Mouse (Mus musculus) forebrain, embryonic 10.5 days (tissue): ENCODE data around the gene Lrrc75a. TPM values are rescaled to one million over a fixed set of nuclear protein-coding genes. Genes with fewer than 3 reads are reported as not detected.

Source experiments
- DNase-seq: peaks from one replicate; pipeline ENCODE4 v3.0.0-alpha.2; 2017; ENCODE audit warnings: low spot score; ENCODE audit errors: extremely low spot score
- H3K27ac ChIP-seq: fragments of 300-500 bp; sonication (generic); 2 replicates; pipeline ENCODE4 v1.5.1; 2016; ENCODE audit warnings: mild to moderate bottlenecking
- H3K27me3 ChIP-seq: fragments of 300-500 bp; sonication (generic); 2 replicates; pipeline ENCODE4 v1.6.1; 2016; ENCODE audit warnings: mild to moderate bottlenecking; ENCODE audit not compliant: poor library complexity, severe bottlenecking
- H3K36me3 ChIP-seq: fragments of 300-500 bp; sonication (generic); replicated peaks from 2 replicates; pipeline ENCODE4 v1.6.1; 2016; ENCODE audit warnings: mild to moderate bottlenecking, moderate library complexity
- H3K4me1 ChIP-seq: fragments of 300-500 bp; sonication (generic); 2 replicates; pipeline ENCODE4 v1.6.1; 2016
- H3K4me3 ChIP-seq: fragments of 300-500 bp; sonication (generic); 2 replicates; pipeline ENCODE4 v1.5.1; 2016; ENCODE audit warnings: mild to moderate bottlenecking, moderate library complexity
- H3K9me3 ChIP-seq: fragments of 300-500 bp; sonication (generic); 2 replicates; pipeline ENCODE4 v1.6.1; 2016; ENCODE audit warnings: mild to moderate bottlenecking, moderate library complexity
- WGBS: fragments of 180-500 bp; shearing (Covaris S2); methylation state at CpG from one replicate; pipeline ENCODE4 v1.1.7; 2016; 5-methylcytosine and 5-hydroxymethylcytosine counted together
- polyA plus RNA-seq: library from polyadenylated mRNA; unstranded; fragments of >200 nt; fragmentation: Nextera tagmentation; extraction: Ambion mirVana; gene quantifications from 2 replicates; pipeline ENCODE4 v1.2.1, GENCODE M21; 2016

Lrrc75a gene
- polyA plus RNA-seq, 1 experiment from 2014 or later = 9.1 TPM

GRCm38 (mm10) chr11:62607170-62607951, 41.0 kb downstream of the Lrrc75a start:
- Histone ChIP-seq H3K9me3 (no peaks in the 10 kb centered on the region), H3K36me3 (peaks cover 82% of the 10 kb centered on the region), H3K27ac (no peak overlapping the region), H3K27me3 (no peaks in the 10 kb centered on the region), H3K4me1 (peaks cover 29% of the 10 kb centered on the region), H3K4me3 (no peak overlapping the region)
- DNase-seq = no peak
- WGBS = 77% methylated on average over 10 of the region's 10 CpGs

DNA sequence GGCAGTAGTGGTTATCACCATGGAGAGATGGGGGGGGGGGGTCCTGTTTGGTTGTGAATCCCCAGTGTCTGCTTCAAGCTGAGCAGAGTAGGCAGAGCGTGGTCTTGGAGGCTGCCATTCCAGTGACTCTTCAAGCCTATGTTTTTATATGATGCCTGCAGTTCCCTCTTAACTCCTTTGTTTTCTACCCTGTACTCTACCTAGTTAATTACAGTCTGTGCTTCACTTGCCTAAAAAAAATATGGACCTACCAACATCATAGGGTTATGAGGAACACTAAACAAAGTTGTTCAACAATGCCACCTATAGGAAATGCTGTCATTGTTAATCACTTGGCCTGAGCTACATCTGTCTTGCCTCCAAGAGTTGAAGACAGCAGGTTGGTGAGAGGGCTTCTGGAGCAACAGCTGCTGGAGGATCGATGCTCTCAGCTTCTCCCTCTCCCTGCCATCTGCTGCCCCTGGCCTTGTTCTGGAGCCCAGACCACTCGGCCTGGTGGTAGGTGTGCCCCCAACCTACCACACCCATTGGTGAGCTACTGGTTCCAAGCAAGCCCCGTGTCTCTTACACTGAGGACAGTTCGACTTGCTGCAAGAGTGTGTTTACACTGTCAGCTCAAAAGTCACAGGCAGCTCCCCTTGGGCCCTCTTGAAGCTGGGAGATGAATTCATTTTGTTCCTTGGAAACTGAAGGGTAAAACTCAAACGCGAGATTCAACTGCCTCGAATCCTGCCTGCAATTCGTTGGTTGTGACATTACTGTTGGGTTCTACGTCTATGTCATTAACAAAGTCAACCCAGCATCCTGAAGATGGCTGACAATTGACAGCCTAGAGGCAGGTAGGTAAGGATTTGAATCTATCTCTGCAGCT, 41.8 kb downstream of the Lrrc75a start:
- Histone ChIP-seq H3K9me3 (no peaks in the 10 kb centered on the region), H3K27ac (peak overlapping the region; percentile 99; the same call in 1 of the 2 replicates), H3K4me1 (peaks cover 32% of the 10 kb centered on the region), H3K36me3 (peaks cover 77% of the 10 kb centered on the region), H3K27me3 (no peaks in the 10 kb centered on the region), H3K4me3 (peak overlapping the region; percentile 91)
- WGBS = 78% methylated on average over 10 of the region's 10 CpGs
- DNase-seq = peak; percentile 35

GRCm38 (mm10) chr11:62605619-62606298, 42.6 kb downstream of the Lrrc75a start:
- peaks cover 77% of the 10 kb centered on the region for H3K36me3 ChIP-seq
- H3K9me3 ChIP-seq = no peaks in the 10 kb centered on the region
- H3K27ac ChIP-seq = peak overlapping the region; percentile 99
- peaks cover 32% of the 10 kb centered on the region for H3K4me1 ChIP-seq
- peak; percentile 44 for DNase-seq
- H3K4me3 ChIP-seq = peak overlapping the region; percentile 91
- WGBS = 49% methylated on average over 10 of the region's 10 CpGs
- H3K27me3 ChIP-seq = no peaks in the 10 kb centered on the region

DNA sequence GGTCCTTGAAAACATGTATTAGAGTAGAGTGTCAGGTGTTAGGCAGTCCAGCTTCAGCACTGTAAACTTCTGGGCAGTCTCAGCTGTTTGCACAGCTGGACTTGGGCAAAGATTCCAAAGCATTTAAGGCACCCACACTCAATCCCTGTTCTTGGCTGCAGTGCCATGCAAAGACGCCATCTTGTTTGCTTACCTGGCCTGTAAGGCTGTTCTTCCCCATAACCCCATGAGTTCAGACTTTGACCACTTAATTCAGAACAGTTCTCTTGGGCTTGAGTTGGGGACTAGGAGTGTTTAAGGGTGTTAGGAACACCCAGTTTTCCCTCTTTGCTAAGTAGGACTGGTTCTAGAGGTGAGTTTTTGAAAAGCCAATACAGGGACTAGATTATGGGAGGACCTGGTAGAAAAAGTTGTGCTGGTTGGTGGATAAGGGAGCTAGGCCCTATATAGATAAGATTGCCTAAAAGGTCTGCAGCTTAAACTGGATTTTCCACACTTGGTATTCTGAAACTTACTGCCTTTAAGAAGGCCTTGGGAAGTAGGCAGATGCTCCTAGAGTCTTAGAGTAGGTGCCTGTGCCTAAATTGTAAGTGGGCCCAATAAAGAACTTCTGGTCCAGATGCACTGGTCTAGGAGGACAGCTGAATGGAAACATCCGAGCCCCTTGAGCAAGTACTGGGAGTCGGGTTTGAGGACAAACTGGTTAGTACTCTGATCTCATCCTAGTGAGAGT, 43.3 kb downstream of the Lrrc75a start:
- Histone ChIP-seq H3K27me3 (no peaks in the 10 kb centered on the region), H3K4me3 (peak overlapping the region; percentile 91), H3K4me1 (peaks cover 32% of the 10 kb centered on the region), H3K27ac (peak overlapping the region; percentile 99), H3K9me3 (no peaks in the 10 kb centered on the region), H3K36me3 (peaks cover 70% of the 10 kb centered on the region)
- no peak for DNase-seq
- 26% methylated on average over 3 of the region's 3 CpGs for WGBS

- Histone ChIP-seq H3K36me3 (peaks cover 63% of the 10 kb centered on the region), H3K4me1 (peaks cover 32% of the 10 kb centered on the region), H3K27ac (peak overlapping the region; percentile 99), H3K4me3 (peak overlapping the region; percentile 91), H3K27me3 (no peaks in the 10 kb centered on the region), H3K9me3 (no peaks in the 10 kb centered on the region)
- WGBS = 22% methylated on average over 5 of the region's 5 CpGs
- no peak for DNase-seq
These were observed 44.1 kb downstream of the Lrrc75a start for GRCm38 (mm10) chr11:62604123-62604706.

DNA sequence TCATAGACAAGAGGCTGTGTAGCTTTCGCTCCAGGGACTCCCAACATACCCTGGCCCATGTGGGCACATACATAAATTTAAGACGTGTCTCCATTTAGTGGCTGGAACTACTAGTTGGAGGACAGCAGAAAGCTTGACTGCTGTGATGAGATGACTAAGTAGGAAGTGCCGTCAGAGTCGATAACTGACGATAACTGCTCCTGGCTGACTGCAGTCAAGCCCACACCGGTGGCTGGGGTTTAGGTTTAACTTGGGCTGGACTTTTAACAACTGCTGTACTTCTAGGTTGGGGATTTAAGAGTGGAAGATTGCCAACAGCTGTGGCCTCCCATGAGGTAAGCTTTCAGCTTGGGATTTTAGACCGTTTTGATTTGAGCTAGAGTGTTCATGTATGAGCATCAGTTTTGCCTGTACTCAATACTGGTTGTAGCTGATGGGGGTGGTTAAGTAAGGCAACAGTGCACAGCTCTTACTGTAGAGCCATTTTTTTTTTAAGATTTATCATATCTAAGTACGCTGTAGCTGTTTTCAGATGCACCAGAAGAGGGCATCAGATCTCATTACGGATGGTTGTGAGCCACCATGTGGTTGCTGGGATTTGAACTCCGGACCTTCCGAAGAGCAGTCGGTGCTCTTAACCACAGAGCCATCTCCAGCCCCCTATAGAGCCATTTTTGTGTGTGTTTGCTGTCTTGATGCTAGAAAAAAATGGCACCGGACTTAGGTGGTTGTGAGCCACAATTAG, 44.8 kb downstream of the Lrrc75a start:
- Histone ChIP-seq H3K27me3 (no peaks in the 10 kb centered on the region), H3K4me3 (peak overlapping the region; percentile 91), H3K27ac (peak overlapping the region; percentile 99), H3K9me3 (no peaks in the 10 kb centered on the region), H3K4me1 (peaks cover 32% of the 10 kb centered on the region), H3K36me3 (peaks cover 56% of the 10 kb centered on the region)
- WGBS = under 1% methylated on average over 13 of the region's 13 CpGs
- no peak for DNase-seq

- no peaks in the 10 kb centered on the region for H3K27me3 ChIP-seq
- peaks cover 48% of the 10 kb centered on the region for H3K36me3 ChIP-seq
- H3K4me1 ChIP-seq = peaks cover 35% of the 10 kb centered on the region
- H3K27ac ChIP-seq = peak overlapping the region; percentile 99
- no peaks in the 10 kb centered on the region for H3K9me3 ChIP-seq
- H3K4me3 ChIP-seq = peak overlapping the region; percentile 91
- WGBS = under 1% methylated on average over 58 of the region's 58 CpGs
- DNase-seq = peak; percentile 95
These were observed 45.6 kb downstream of the Lrrc75a start for GRCm38 (mm10) chr11:62602619-62603311.

DNA sequence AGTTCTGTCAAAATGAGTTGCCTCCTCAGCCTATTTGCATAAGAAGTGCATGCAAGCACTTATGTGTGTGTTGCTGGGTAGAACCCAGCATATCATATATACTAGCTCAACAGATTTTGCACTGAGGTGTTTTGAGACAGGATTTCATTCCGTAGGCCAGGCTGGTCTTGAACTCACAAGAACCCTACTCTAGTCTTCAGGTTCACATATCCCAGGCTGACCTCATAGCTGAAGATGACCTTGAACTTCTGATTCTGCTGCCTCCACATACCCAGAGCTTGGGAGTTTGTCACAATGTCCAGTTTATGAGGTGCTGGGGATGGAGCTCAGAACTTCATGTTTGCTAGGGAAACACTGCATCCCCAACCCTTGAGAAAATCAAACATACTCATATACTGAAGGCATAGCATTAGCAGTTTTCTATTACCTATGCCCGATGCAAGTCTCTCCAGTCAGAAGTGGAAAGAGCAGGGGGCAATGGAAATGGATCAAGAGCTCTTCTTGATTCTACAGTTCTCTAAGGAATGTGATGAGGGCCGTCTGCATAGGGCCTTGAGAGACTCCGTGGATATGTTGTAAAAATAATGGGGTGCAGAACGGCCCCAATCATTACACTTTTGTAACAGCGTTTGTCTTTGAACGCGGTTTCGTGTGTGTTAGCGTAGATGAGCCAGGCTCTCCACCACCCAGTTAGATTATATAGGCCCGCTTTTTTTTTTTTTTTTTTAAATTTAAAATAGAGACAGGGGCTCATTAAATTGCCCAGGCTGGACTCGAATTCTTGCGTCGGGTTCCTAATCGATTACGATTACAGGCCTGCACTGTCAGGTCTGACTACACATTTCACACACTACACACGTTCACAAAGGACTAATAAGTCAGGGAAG, 46.3 kb downstream of the Lrrc75a start:
- Histone ChIP-seq H3K4me3 (peak overlapping the region; percentile 91), H3K9me3 (no peaks in the 10 kb centered on the region), H3K27me3 (no peaks in the 10 kb centered on the region), H3K4me1 (peaks cover 35% of the 10 kb centered on the region), H3K27ac (peak overlapping the region; percentile 99), H3K36me3 (peaks cover 41% of the 10 kb centered on the region)
- no peak for DNase-seq
- 14% methylated on average over 17 of the region's 17 CpGs for WGBS

DNA sequence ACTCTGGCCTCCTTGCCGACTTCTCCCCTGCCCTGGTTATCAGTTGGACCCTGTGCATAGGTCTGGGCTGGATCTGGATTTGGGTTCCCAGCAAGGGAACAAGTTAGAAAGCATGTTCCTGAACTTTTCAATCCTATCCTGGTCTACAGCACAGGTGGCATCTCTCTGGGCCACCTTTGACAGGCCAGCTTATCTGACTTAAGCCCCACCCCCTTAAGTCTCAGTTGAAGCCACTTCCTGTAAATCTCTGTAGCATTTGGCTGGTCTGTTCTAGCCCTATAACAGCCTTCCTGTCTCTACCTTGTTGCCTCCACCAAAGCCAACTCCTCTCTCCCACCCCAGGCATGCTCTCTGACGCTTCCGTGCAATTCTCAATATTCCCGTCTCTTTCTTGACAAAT, 49.8 kb downstream of the Lrrc75a start:
- Histone ChIP-seq H3K9me3 (no peaks in the 10 kb centered on the region), H3K4me1 (peaks cover 10% of the 10 kb centered on the region), H3K27me3 (no peaks in the 10 kb centered on the region), H3K27ac (peak overlapping the region; percentile 7; the same call in 1 of the 2 replicates), H3K36me3 (peaks cover 7% of the 10 kb centered on the region), H3K4me3 (no peak overlapping the region)
- no peak for DNase-seq
- 93% methylated on average over 4 of the region's 4 CpGs for WGBS

DNA sequence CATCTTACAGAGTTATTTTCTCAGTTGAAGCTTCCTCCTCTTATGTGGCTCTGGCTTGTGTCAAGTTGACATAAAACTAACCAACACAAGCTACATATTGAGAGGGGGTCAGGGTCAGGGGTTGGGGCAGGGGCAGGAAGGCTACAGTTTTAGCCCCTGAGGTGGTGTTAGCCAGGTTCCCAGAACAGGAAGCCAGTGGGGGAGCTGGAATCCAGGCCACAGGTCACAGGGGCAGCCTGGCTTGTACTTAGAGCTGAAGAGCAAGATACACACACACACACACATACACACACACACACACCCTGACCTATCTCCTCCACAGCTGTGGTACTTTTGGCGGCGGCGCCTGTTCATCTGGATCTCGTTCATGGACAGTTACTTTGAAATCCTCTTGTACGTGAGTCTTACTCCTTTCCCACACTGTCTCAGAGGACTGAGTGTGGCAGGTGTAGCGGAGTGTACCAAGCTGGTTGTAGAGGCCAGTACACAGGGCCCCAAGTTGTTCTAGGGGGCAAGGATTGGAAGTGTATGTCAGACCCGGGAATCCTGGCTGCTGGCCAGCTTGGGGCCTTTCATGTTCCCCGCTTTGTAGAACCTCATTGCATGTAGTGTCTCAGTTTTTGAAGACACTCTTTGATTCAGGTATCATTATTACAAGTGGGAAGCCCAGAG, 56.3 kb downstream of the Lrrc75a start:
- Histone ChIP-seq H3K4me1 (peaks cover 9% of the 10 kb centered on the region), H3K36me3 (no peaks in the 10 kb centered on the region), H3K9me3 (no peaks in the 10 kb centered on the region), H3K27me3 (no peaks in the 10 kb centered on the region), H3K4me3 (no peak overlapping the region), H3K27ac (no peak overlapping the region)
- 76% methylated on average over 8 of the region's 8 CpGs for WGBS
- DNase-seq = no peak
